Mouse (Mus musculus): ENCODE results near the gene AU015836. TPM values are rescaled to one million over a fixed set of nuclear protein-coding genes. Genes with fewer than 3 reads are reported as not detected.
A peak's percentile ranks its signal among the peaks of the same experiment; 100 is the strongest.
"Not testable (repeated sequence)": the region's sequence is repeated elsewhere in the genome, so short reads cannot be mapped to it uniquely, and the experiment has no call there.

AU015836 gene
- polyA plus RNA-seq (2016; fragmentation: Nextera tagmentation; extraction: Ambion mirVana), result not detected in 2 replicates

DNA sequence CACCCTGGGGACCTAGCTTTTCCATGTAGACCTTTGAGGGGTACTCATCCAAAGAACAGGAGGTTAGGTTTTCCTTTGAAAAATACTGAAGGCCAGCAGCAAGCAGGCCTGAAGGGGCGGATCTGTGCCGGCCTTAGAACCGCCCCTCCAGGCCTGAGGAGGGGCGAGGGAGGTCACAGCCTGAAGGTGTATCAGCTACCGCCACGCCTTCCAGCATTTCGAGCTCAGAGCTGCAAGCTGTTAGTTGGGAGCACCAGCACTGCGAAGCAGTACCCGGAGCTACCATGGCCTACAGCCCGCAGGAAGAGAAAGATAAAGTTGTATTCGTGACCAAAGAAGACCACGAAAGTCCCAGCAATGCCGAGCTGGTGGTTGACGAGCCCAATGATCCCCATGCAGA lies at the start of gene AU015836:
TSS of gene AU015836 (plus strand) at position 216 of the 400 bp plus-strand sequence.
- Histone ChIP-seq H3K9me3 (replicated peaks) (no peaks in the 10 kb centered on the region), H3K4me3 (no peak within 1 kb of the TSS), H3K9ac (no peak within 1 kb of the TSS), H3K27me3 (replicated peaks) (peaks cover 15% of the 10 kb centered on the region), H3K27ac (ENCODE audit: poor library complexity, severe bottlenecking) (no peak within 1 kb of the TSS), H3K4me1 (replicated peaks) (no peaks in the 10 kb centered on the region), H3K36me3 (no peaks in the 10 kb centered on the region), H3K4me2 (no peak within 1 kb of the TSS)
- 50% methylated on average over 14 of the region's 14 CpGs for WGBS
- ATAC-seq (ENCODE audit: insufficient number of reproducible peaks, low FRiP score), result no peak

- no peak for ATAC-seq (ENCODE audit: insufficient number of reproducible peaks, low FRiP score)
- H3K4me3 ChIP-seq, result no peak overlapping the region
- no peak overlapping the region for H3K9ac ChIP-seq
- H3K4me2 ChIP-seq, result no peak overlapping the region
- H3K9me3 ChIP-seq (replicated peaks), result peaks cover 11% of the 10 kb centered on the region
- H3K27me3 ChIP-seq (replicated peaks), result peaks cover 1% of the 10 kb centered on the region; the same call in 1 of the 2 replicates
- no peak overlapping the region for H3K27ac ChIP-seq (ENCODE audit: poor library complexity, severe bottlenecking)
- H3K36me3 ChIP-seq, result no peaks in the 10 kb centered on the region
- H3K4me1 ChIP-seq (replicated peaks), result no peaks in the 10 kb centered on the region
- 73% methylated on average over 3 of the region's 3 CpGs for WGBS
Observed at GRCm38 (mm10) chrX:93919017-93919416, 49.4 kb upstream of the AU015836 start.

DNA sequence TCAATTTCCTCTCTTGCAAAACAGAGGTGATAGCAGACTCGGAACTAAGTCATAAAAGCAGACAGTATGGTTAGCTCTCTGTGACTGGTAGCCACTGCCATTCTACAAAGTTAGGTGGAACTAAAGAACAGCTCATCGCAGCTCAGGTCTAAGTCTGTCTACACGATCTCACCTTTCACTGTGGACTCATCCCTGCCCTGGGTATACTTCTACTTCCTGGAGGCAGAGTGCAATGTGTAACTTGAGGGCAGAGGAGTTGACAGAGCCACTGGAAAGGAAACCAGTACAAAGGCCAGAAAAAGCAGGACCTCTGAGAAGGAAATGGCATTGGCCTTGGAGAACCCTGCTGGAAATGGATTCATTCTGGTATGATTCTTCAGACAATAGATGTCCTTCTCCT lies 40.1 kb upstream of the AU015836 start:
- Histone ChIP-seq H3K27ac (ENCODE audit: poor library complexity, severe bottlenecking) (no peak overlapping the region), H3K36me3 (no peaks in the 10 kb centered on the region), H3K4me3 (no peak overlapping the region), H3K9ac (no peak overlapping the region), H3K9me3 (replicated peaks) (no peaks in the 10 kb centered on the region), H3K4me1 (replicated peaks) (no peaks in the 10 kb centered on the region), H3K4me2 (no peak overlapping the region), H3K27me3 (replicated peaks) (0 out of 2 replicates have a peak, but pooled peaks cover 7% of the 10 kb centered on the region)
- 73% methylated on average over 3 of the region's 3 CpGs for WGBS
- ATAC-seq (ENCODE audit: insufficient number of reproducible peaks, low FRiP score), result no peak

DNA sequence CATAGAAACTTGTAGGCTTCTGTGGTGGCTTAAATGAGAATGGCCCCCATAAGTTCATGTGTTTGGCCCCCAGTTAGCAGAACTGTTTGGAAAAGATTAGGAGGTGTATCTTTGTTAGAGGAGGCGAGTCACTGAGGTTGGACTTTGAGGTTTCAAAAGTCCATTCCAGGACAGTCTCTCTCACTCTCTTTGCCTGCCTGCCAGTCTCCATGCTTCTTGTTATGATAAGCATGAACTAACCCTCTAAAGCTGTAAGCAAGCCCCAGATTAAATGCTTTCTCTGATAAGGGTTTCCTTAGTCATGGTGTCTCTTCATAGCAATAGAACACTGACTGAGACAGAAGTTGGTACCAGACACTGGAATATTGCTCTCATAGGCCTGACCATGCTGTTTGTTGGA lies 39.7 kb upstream of the AU015836 start:
- Histone ChIP-seq H3K4me3 (no peak overlapping the region), H3K4me1 (replicated peaks) (no peaks in the 10 kb centered on the region), H3K9me3 (replicated peaks) (no peaks in the 10 kb centered on the region), H3K4me2 (no peak overlapping the region), H3K36me3 (no peaks in the 10 kb centered on the region), H3K9ac (no peak overlapping the region), H3K27me3 (replicated peaks) (0 out of 2 replicates have a peak, but pooled peaks cover 7% of the 10 kb centered on the region), H3K27ac (ENCODE audit: poor library complexity, severe bottlenecking) (no peak overlapping the region)
- WGBS, result 53% methylated on average over 1 of the region's 1 CpGs
- no peak for ATAC-seq (ENCODE audit: insufficient number of reproducible peaks, low FRiP score)

- 0 out of 2 replicates have a peak, but pooled peaks cover 3% of the 10 kb centered on the region for H3K27me3 ChIP-seq (replicated peaks)
- H3K9me3 ChIP-seq (replicated peaks), result no peaks in the 10 kb centered on the region; the same call in 1 of the 2 replicates
- H3K9ac ChIP-seq, result no peak overlapping the region
- no peaks in the 10 kb centered on the region for H3K36me3 ChIP-seq
- no peaks in the 10 kb centered on the region for H3K4me1 ChIP-seq (replicated peaks)
- H3K4me3 ChIP-seq, result no peak overlapping the region
- no peak overlapping the region for H3K4me2 ChIP-seq
- no peak for ATAC-seq (ENCODE audit: insufficient number of reproducible peaks, low FRiP score)
- H3K27ac ChIP-seq (ENCODE audit: poor library complexity, severe bottlenecking), result no peak overlapping the region
- 76% methylated on average over 3 of the region's 3 CpGs for WGBS
Observed at GRCm38 (mm10) chrX:93931694-93932093, 36.8 kb upstream of the AU015836 start.

- H3K9ac ChIP-seq, result no peak overlapping the region
- no peaks in the 10 kb centered on the region for H3K4me1 ChIP-seq (replicated peaks)
- no peak overlapping the region for H3K4me3 ChIP-seq
- ATAC-seq (ENCODE audit: insufficient number of reproducible peaks, low FRiP score), result no peak
- no peak overlapping the region for H3K4me2 ChIP-seq
- no peaks in the 10 kb centered on the region for H3K9me3 ChIP-seq (replicated peaks)
- H3K27ac ChIP-seq (ENCODE audit: poor library complexity, severe bottlenecking), result no peak overlapping the region
- peaks cover 15% of the 10 kb centered on the region for H3K27me3 ChIP-seq (replicated peaks)
- 20% methylated on average over 1 of the region's 1 CpGs for WGBS
- no peaks in the 10 kb centered on the region for H3K36me3 ChIP-seq
Observed at GRCm38 (mm10) chrX:93956727-93957126, 11.7 kb upstream of the AU015836 start.

DNA sequence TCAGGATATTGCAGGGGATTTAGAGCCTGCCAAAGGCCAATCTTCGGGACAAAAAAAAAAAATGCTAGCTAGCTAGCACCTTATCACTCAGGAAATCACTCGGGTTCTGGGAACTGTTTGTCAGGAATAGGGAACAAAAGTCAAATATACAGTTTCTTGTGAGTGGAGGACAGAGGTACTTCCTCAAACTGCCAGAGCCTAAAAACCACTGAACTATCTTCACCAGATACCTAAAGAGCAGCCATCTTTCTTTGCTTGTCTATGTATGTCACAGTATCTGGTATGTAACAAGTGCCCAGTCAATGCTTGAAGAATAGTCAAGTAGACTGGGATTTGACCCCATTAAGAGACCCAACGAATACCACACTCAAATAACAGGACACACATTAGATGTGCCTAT lies 10.0 kb upstream of the AU015836 start:
- no peak overlapping the region for H3K27ac ChIP-seq (ENCODE audit: poor library complexity, severe bottlenecking)
- H3K9ac ChIP-seq, result no peak overlapping the region
- no peaks in the 10 kb centered on the region for H3K9me3 ChIP-seq (replicated peaks)
- WGBS, result 42% methylated on average over 3 of the region's 3 CpGs
- ATAC-seq (ENCODE audit: insufficient number of reproducible peaks, low FRiP score), result no peak
- H3K4me2 ChIP-seq, result no peak overlapping the region
- peaks cover 15% of the 10 kb centered on the region for H3K27me3 ChIP-seq (replicated peaks)
- H3K4me1 ChIP-seq (replicated peaks), result no peaks in the 10 kb centered on the region
- H3K4me3 ChIP-seq, result no peak overlapping the region
- no peaks in the 10 kb centered on the region for H3K36me3 ChIP-seq

GRCm38 (mm10) chrX:93980341-93980740 lies 11.9 kb downstream of the AU015836 start:
- peaks cover 16% of the 10 kb centered on the region for H3K27me3 ChIP-seq (replicated peaks)
- no peak for ATAC-seq (ENCODE audit: insufficient number of reproducible peaks, low FRiP score)
- WGBS, result 84% methylated on average over 26 of the region's 26 CpGs

GRCm38 (mm10) chrX:93982193-93982592 lies 13.7 kb downstream of the AU015836 start:
- no peak overlapping the region for H3K9ac ChIP-seq
- H3K4me2 ChIP-seq, result no peak overlapping the region
- peaks cover 16% of the 10 kb centered on the region for H3K27me3 ChIP-seq (replicated peaks)
- H3K27ac ChIP-seq (ENCODE audit: poor library complexity, severe bottlenecking), result no peak overlapping the region
- 0 out of 2 replicates have a peak, but pooled peaks cover 5% of the 10 kb centered on the region for H3K9me3 ChIP-seq (replicated peaks)
- 58% methylated on average over 3 of the region's 3 CpGs for WGBS
- H3K4me3 ChIP-seq, result no peak overlapping the region
- no peaks in the 10 kb centered on the region for H3K36me3 ChIP-seq
- no peak for ATAC-seq (ENCODE audit: insufficient number of reproducible peaks, low FRiP score)
- H3K4me1 ChIP-seq (replicated peaks), result no peaks in the 10 kb centered on the region

More at GRCm38 (mm10) chrX:93980341-93980740, 11.9 kb downstream of the AU015836 start:
- H3K27ac ChIP-seq (ENCODE audit: poor library complexity, severe bottlenecking), result no peak overlapping the region
- no peaks in the 10 kb centered on the region for H3K36me3 ChIP-seq
- H3K4me1 ChIP-seq (replicated peaks), result no peaks in the 10 kb centered on the region
- H3K9ac ChIP-seq, result no peak overlapping the region
- 0 out of 2 replicates have a peak, but pooled peaks cover 5% of the 10 kb centered on the region for H3K9me3 ChIP-seq (replicated peaks)
- H3K4me3 ChIP-seq, result no peak overlapping the region
- no peak overlapping the region for H3K4me2 ChIP-seq

DNA sequence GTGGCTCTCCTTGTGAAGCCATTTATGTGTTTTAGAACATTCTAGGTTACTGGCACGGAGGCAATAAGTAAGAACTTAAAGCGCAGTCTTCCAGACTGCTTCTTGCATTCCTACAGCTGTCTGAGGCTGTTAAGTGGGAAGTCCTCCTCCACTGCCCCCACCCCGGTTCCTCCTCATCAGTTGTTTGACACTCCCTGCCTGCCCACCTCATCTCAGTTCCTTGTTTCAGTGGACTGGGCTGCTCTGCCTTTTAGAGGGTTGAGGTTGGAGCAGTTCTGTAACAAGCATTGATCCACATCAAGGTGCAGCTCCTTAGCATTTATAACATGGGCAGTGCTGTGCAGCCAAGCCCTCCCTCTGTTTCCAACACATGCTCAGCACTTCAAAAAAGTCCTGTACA lies 16.6 kb downstream of the AU015836 start:
- not testable (repeated sequence) for H3K36me3 ChIP-seq; H3K4me2 ChIP-seq; H3K9me3 ChIP-seq (replicated peaks); H3K4me3 ChIP-seq; H3K4me1 ChIP-seq (replicated peaks); ATAC-seq (ENCODE audit: insufficient number of reproducible peaks, low FRiP score); H3K27ac ChIP-seq (ENCODE audit: poor library complexity, severe bottlenecking); H3K9ac ChIP-seq
- WGBS, result 59% methylated on average over 3 of the region's 3 CpGs
- H3K27me3 ChIP-seq (replicated peaks), result peaks cover 32% of the 10 kb centered on the region

DNA sequence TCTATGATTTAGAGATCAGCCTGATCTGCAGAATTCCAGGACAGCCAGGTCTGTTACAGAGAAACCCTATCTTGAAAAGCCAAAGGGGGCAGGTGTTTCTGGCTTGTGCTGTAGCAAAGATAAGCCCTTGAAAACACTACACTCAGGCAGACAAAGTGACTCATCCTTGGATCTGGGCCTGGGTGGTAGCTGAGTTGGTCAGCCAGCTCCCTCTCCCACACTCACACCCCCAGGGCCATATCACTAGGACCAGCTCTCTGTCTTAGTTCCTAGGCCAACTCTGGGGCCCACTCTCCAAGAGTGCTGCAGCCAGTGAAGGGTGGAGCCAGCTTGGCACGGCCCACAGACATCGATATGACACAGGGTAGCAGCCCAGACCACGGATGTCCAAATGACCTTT lies 38.5 kb downstream of the AU015836 start:
- no peaks in the 10 kb centered on the region for H3K4me1 ChIP-seq (replicated peaks)
- H3K9ac ChIP-seq, result no peak overlapping the region
- H3K36me3 ChIP-seq, result no peaks in the 10 kb centered on the region
- H3K9me3 ChIP-seq (replicated peaks), result no peaks in the 10 kb centered on the region
- H3K27ac ChIP-seq (ENCODE audit: poor library complexity, severe bottlenecking), result no peak overlapping the region
- ATAC-seq (ENCODE audit: insufficient number of reproducible peaks, low FRiP score), result peak; percentile 33; the same call in 1 of the 2 replicates
- WGBS, result 74% methylated on average over 3 of the region's 3 CpGs
- H3K4me2 ChIP-seq, result no peak overlapping the region
- no peak overlapping the region for H3K4me3 ChIP-seq
- H3K27me3 ChIP-seq (replicated peaks), result peaks cover 46% of the 10 kb centered on the region

DNA sequence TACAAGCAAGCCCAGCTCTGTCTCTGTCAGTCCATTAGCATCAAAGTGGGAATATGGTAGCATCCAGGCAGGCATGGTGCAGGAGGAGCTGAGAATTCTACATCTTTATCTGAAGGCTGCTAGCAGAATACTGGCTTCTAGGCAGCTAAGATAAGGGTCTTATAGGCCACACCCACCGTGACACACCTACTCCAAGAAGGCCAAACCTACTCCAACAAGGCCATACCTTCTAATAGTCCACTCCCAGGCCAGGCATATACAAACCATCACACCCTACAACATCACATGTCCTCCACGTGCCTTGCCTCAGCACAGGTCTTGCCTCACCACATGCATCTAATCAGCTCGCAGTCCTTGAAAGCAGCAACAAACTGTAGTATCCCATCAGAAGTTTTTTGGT lies 41.0 kb downstream of the AU015836 start:
- Histone ChIP-seq H3K27me3 (replicated peaks) (peaks cover 50% of the 10 kb centered on the region), H3K36me3 (no peaks in the 10 kb centered on the region), H3K9ac (no peak overlapping the region), H3K4me1 (replicated peaks) (no peaks in the 10 kb centered on the region), H3K9me3 (replicated peaks) (no peaks in the 10 kb centered on the region), H3K4me3 (no peak overlapping the region), H3K4me2 (no peak overlapping the region), H3K27ac (ENCODE audit: poor library complexity, severe bottlenecking) (no peak overlapping the region)
- 72% methylated on average over 3 of the region's 3 CpGs for whole genome bisulfite sequencing
- no peak for ATAC-seq (ENCODE audit: insufficient number of reproducible peaks, low FRiP score)
